Mouse (Mus musculus): ENCODE measurements around the gene Macf1.

GRCm38 (mm10) chr4:123526779-123527280, 157.3 kb downstream of the Macf1 start:
- TF ChIP-seq CTCF (IDR thresholded peaks at IDR 0.05; ENCODE audit: low read depth, low read length) = no peak
- TF ChIP-seq EP300 (IDR thresholded peaks at IDR 0.05; ENCODE audit: insufficient read depth, low read depth, low read length) = no peak

Data from ES-Bruce4 (cell line).